8 mouse cellular contexts compared by ENCODE assay signal in genomic region chr12:56058463-56058862, GRCm38 (mm10).
DNase-seq lines count a peak whose midpoint lies in the region; ATAC-seq and TF ChIP-seq lines count a peak whose summit lies in the region.

No protein-coding gene starts in this region.

- no peaks in the 10 kb centered on the region for H3K27me3 ChIP-seq in C2C12 (ENCODE audit: control insufficient read depth, insufficient read depth, insufficient read length)

- no peaks in the 10 kb centered on the region for H3K79me2 ChIP-seq in C2C12 (ENCODE audit: control insufficient read depth, insufficient read depth)

- DNase-seq in adrenal gland, postnatal 10 days = peak; percentile 88
- DNase-seq in embryo, embryonic 11 days = peak; percentile 87
- DNase-seq in kidney, postnatal 4 days = peak; percentile 90 to 91
- DNase-seq in lung, adult 2 months = peak; percentile 75
- peak; percentile 60 for DNase-seq in ovary, postnatal 10 days (ENCODE audit: low spot score)
- peak; percentile 43 for DNase-seq in thymus, postnatal 25 days

- no peaks in the 10 kb centered on the region for H3K4me1 ChIP-seq in lung, adult 2 months (ENCODE audit: control insufficient read depth, insufficient read depth, low read length)

- no peak overlapping the region for H3K4me3 ChIP-seq in C2C12 (ENCODE audit: insufficient read depth, poor library complexity, severe bottlenecking)
- H3K4me3 ChIP-seq in lung, adult 2 months (replicated peaks; ENCODE audit: extremely low read depth, low read depth, low read length) = no peak overlapping the region

- no peaks in the 10 kb centered on the region for H3K36me3 ChIP-seq in C2C12 (ENCODE audit: control insufficient read depth, insufficient read depth)

- no peak for TF ChIP-seq POLR2A in lung, adult 2 months (IDR thresholded peaks at IDR 0.05; ENCODE audit: borderline replicate concordance, extremely low read depth, low read depth, low read length)

- no peaks in the 10 kb centered on the region for H3K79me3 ChIP-seq in C2C12 (ENCODE audit: low read depth)

- 10% methylated on average over 17 of the region's 17 CpGs for WGBS in lung, adult 2 months

- H3ac ChIP-seq in C2C12 (ENCODE audit: control insufficient read depth, insufficient read length, low read depth) = no peak overlapping the region

- peak; percentile 83 for ATAC-seq in granulocyte monocyte progenitor cell, adult 5-6 weeks (replicated peaks; ENCODE audit: poor library complexity, severe bottlenecking)

- peak; percentile 88 for TF ChIP-seq CTCF in C2C12 (IDR thresholded peaks at IDR 0.05; ENCODE audit: control insufficient read depth, insufficient read depth, insufficient read length)
- TF ChIP-seq CTCF in lung, adult 2 months (IDR thresholded peaks at IDR 0.05; ENCODE audit: insufficient read depth, low read length) = peak; percentile 80

TF ChIP-seq in C2C12, 6 proteins besides CTCF, POLR2A, EP300 and RAD21:
- TF ChIP-seq MAX (IDR thresholded peaks at IDR 0.05) (no peak), CEBPB (IDR thresholded peaks at IDR 0.05; ENCODE audit: low read depth) (no peak), MYOD1 (IDR thresholded peaks at IDR 0.05; ENCODE audit: control insufficient read depth, insufficient read length, low read depth) (no peak), MYOG (IDR thresholded peaks at IDR 0.05; ENCODE audit: control insufficient read depth, extremely low read depth, insufficient read length) (no peak), FOSL1 (IDR thresholded peaks at IDR 0.05; ENCODE audit: insufficient read depth, low read length, poor library complexity, severe bottlenecking) (no peak), USF1 (IDR thresholded peaks at IDR 0.05; ENCODE audit: low read depth) (no peak)
